Mouse (Mus musculus): ENCODE data around the gene Cic. TPM values are rescaled to one million over a fixed set of nuclear protein-coding genes. Genes with fewer than 3 reads are reported as not detected.

The Cic gene
- total RNA-seq, 2 experiments from 2014 or later, result 107 to 113 TPM

DNA sequence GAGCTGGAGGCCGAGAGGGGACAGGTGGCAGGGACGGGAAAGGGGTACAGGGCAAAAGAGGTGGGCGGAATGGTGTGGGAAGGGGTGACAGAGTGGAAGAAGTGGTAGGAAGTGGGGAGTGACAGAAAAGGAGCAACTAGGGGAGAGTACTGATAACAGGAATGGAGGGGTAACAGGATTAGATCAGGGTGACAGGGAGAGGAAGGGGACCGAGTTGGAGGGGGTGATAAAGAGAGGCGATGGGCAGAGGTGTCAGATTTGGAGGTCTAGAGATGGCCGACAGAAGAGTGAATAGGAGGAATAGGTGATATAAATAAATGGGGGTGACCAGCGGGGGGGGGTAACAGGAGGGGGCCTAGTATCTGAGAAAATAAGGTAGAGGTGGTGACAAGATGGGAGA lies 1.1 kb downstream of the Cic start:
- no peak for DNase-seq (ENCODE audit: low spot score in 2 of 2)

DNA sequence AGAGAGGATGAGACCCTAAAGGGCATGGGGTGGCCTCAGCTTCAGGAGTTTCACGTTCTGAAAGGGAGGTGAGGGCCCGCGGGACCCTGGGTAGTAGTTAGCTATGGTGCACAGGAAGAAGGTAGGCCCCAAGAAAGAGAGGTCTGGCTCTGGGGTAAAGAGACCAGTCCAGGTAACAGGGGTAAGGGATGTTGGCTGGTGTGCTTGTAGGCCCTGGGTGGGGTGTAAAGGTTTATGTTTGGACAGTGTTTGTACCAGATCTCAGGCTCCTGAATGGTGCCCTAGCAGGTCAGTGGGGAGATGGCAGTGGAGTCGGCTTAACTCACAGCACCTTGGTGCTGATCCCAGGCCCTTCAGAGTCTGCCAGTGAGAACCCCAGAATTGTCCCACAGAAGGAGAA lies 1.5 kb downstream of the Cic start:
- DNase-seq (ENCODE audit: low spot score in 2 of 2), result peak in 1 of 2 experiments; percentile 14

DNA sequence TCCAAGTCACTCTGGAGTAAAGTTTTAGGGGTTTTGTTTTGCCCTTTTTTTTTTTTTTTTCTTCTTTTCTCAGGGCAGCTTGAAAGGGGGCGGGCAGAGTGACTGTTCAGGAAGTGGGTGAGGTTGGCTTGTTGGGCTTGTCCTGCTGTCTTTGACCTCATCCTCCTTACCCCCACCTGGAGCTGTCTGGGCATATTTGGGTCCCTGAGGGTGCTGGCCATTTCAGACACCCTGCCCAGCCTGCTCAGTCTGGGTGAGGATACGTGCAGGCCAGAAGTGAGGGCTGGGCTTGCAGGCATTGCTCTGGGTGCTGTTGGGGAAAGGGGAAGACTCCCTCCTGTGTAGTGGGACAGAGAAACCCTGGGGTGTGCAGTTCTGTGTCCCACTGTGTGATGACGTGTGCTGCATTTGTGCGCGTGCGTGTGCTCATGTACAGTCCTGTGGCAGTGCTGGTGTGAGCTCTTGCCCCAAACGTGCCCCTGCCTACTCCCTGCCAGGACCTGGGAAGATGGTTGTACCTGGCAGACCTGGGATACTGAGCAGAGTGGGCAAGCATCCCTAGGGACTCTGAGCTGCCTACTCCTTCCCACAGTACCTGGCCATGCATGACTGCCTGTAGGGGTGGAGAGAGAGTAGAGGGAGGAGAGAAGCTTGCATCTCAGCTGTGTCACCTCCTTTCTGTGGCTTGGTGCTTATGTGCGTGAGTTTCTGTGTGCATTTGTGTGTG lies 2.2 kb downstream of the Cic start:
- DNase-seq (ENCODE audit: low spot score in 2 of 2), result peak; percentile 11 to 16

DNA sequence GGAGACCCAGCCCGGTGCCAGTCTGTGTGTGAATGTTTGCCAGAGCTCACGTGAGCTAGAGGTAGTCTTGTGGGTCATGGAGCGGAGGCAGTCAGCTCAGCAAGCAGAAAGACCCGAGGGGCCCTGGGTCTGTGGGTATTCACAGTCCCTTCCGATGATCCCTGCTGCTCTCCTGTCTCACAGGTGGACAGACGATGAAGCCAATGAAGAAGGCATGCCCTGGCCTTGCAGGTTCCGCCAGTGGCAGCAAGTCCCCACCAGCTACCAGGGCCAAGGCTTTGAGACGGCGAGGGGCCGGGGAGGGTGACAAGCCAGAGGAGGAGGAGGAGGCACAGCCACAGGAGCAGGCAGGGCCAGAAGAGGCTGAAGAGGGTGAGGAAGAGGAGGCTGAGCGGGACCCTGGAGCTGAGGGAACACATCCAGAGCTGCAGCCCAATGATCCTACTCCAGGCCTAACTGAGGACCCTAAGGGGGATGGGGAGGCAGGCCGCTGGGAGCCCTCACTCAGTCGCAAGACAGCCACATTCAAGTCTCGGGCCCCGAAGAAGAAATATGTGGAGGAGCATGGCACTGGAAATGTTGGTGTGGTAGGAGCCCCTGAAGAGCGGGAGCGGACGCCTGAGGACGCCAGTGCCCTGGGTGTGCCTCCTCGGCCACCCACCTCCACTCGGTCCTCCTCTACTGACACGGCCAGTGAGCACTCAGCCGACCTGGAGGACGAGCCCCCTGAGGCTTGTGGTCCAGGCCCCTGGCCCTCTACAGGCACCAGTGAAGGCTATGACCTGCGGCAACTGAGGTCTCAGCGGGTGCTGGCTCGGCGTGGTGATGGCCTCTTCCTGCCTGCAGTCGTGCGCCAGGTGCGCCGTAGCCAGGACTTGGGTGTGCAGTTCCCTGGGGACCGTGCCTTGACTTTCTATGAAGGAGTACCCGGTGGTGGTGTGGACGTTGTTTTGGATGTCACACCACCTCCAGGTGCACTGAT lies 3.4 kb downstream of the Cic start:
- DNase-seq (ENCODE audit: low spot score in 2 of 2), result no peak

DNA sequence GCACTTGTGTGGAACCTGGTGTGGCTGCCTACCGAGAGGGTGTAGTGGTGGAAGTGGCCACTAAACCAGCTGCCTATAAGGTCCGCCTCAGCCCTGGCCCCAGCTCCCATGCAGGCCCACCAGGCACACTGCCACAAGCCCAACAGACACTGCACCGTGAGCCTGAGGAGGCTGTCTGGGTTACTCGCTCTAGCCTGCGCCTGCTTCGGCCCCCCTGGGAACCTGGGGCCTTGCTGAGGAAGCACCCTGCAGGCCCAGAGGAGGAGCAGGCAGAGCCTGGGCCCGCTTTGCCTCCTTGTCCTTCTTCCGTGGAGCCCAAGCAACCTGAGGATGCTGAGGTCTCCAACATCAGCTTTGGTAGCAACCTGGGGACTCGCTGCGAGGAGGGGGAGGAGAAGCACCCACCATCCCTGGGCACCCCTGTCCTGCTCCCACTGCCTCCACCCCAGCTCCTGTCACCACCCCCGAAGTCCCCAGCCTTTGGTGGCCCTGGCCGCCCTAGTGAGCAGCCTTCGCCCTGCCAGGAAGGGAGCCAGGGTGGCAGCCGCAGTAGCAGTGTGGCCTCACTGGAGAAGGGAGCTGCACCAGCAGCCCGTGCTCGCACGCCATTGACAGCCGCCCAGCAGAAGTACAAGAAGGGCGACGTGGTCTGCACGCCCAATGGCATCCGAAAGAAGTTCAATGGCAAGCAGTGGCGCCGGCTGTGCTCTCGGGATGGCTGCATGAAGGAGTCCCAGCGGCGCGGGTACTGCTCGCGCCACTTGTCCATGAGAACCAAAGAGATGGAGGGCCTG lies 4.3 kb downstream of the Cic start:
- DNase-seq (ENCODE audit: low spot score in 2 of 2), result no peak

DNA sequence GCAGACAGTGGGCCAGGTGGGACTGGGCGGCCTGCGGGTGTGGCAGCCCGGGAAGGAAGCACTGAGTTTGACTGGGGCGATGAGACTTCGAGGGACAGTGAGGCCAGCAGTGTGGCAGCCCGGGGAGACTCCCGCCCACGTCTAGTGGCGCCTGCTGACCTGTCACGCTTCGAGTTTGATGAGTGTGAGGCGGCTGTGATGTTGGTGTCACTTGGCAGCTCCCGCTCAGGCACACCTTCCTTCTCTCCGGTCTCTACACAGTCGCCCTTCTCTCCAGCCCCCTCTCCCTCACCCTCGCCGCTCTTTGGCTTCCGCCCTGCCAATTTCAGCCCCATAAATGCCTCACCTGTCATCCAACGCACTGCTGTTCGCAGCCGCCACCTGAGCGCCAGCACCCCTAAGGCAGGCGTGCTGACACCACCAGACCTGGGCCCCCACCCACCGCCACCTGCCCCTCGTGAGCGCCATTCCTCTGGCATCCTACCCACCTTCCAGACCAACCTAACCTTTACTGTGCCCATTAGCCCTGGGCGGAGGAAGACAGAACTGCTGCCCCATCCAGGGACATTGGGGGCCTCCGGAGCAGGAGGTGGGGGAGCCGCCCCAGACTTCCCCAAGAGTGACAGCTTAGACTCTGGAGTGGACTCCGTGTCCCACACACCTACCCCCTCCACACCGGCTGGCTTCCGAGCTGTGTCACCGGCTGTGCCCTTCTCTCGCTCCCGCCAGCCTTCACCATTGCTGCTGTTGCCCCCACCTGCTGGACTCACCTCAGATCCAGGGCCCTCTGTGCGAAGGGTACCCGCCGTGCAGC lies 5.1 kb downstream of the Cic start:
- DNase-seq (ENCODE audit: low spot score in 2 of 2), result peak in 1 of 2 experiments; percentile 16

DNA sequence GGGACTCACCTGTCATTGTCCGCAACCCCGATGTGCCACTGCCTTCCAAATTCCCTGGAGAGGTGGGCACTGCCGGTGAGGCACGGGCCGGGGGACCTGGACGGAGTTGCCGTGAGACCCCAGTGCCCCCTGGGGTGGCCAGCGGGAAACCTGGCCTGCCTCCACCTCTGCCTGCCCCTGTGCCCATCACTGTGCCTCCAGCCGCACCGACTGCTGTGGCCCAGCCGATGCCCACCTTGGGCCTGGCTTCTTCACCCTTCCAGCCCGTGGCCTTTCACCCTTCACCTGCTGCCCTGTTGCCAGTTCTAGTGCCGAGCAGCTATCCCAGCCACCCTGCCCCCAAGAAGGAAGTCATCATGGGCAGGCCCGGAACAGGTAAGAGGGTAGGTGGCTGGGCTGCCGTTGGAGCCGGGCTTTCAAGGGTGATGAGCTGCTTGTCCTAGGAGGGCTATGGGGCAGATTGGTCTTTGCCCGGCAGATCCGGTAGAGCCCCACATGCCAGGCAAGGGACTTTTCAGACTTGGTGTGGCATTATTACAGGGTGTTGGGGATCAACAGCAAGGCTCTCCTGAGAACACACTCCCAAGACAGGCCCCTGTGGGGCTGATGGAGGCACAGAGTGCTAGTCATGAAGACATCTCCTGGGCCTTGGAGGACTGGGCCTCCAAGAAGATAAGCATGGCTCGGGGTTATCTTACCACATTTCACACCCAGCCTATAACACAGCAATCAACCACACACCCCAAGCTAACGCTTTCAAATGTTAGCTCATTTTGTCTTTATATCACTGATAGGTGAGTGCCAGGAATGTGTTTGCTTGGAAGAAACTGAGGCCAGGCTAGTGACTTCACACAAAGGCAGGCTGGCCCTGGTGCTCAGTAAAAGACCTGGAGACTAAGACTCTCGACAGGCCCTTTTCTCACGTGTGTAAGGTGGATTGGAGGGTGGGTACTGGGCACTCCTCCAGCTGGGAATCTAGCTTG lies 6.0 kb downstream of the Cic start:
- DNase-seq (ENCODE audit: low spot score in 2 of 2), result peak in 1 of 2 experiments; percentile 17

DNA sequence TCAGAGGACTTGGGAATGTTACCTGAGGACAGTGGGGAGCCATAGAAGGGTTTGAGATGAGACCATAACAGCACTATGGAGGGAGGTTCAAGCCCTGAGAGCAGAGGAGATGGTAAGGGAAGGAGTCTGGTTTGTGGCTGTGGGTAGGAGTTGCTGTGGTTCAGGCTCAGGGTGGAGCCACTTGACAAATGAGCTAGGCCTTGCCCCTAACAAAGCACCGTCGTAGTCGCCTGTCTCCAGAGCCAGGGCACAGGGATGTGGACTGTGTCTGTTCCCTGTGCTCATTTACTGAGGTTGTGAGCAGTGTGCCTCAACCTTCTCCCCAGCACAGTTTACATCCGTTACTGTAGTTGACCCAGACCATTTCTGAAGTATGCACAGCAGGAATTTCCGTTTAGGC lies 7.1 kb downstream of the Cic start:
- DNase-seq (ENCODE audit: low spot score in 2 of 2), result no peak

DNA sequence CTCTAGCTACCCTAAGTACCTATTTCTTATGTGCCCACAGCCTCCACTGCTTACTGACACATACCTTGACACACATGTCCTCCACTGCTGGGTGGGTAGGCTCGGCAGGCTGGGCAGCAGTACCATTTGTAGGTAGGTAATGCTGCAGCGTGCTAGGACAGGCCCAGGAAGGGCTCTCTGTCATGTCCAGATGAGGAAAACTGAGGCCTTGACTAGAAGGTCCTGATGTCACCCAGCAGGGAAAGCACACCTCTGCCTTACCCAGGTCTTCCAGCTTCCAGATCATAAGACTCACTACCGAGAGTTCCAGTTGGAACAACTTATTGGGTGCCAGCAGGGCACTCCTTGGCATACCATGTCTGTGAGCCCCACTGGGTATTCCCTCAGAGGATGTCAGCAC lies 7.5 kb downstream of the Cic start:
- no peak for DNase-seq (ENCODE audit: low spot score in 2 of 2)

DNA sequence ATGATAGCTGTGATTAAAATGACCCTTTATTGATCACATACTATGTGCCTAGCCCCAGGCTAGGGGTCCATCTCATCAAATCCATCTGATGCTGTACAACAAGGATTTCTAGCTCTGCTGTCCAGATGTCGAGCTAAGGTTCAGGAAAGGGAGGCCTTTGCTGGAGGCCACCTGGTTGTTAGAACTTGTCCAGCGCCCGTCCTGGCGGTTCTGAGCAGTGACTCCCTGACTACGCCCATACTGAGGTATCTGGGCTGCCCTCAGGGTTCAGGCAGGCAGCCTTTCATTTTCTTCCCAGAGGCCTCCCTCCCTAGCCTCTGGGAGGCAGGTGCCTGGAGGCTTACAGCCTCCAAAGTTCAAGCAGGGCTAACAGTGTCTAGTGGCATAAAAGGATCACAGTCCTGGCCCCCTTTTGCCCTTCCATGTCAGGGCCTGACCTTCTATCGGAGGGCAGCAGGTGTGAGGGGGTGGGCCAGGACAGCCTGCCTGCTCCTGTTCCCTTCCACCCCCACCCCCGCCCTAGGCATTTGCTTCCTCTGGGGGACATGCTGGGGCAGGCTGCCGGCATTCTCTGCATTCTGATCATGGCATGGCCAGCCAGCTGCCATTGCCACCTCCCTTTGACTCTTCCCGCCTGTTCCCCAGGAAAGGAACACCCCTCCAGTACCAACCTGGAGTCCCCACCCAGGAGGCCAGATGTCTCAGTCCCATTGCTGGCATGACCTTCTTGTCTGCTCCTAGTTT lies 8.2 kb downstream of the Cic start:
- DNase-seq (ENCODE audit: low spot score in 2 of 2), result no peak

DNA sequence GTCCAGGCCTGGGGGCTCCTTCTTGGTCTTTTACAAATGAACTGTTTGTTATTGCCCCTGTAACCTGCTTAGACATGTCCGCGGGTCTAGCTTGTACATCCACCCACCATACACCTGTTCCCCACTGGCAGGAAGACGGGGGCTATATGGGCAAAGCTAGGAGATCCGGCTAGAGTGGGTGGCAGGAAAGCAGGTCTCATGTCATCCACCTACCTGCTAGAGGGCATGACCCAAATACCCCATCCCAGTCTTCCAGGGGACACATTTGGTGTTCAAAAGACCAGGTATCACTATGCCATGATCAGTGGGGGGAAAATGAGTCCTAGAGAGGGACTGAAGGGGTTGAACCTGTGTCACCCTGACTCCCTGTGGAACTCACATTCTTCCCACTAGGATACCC lies 9.9 kb downstream of the Cic start:
- no peak for DNase-seq (ENCODE audit: low spot score in 2 of 2)

DNA sequence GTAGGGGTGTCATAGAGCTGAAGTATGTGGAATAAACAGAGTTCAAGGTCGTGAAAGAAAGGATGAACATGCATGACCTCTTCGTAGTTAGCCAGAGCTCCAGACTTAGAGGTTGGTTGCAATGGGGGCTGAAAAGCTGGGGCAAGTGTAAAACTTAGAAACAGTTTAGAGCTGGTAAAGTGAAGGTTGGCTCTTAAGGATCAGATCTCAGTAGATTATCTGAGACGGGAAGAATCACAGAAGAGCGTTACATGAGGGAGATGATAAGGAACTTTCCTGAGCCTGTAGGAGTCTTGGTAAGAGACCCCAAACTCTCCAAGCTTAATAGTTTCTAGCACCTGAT lies 10.5 kb downstream of the Cic start:
- no peak for DNase-seq (ENCODE audit: low spot score in 2 of 2)

DNA sequence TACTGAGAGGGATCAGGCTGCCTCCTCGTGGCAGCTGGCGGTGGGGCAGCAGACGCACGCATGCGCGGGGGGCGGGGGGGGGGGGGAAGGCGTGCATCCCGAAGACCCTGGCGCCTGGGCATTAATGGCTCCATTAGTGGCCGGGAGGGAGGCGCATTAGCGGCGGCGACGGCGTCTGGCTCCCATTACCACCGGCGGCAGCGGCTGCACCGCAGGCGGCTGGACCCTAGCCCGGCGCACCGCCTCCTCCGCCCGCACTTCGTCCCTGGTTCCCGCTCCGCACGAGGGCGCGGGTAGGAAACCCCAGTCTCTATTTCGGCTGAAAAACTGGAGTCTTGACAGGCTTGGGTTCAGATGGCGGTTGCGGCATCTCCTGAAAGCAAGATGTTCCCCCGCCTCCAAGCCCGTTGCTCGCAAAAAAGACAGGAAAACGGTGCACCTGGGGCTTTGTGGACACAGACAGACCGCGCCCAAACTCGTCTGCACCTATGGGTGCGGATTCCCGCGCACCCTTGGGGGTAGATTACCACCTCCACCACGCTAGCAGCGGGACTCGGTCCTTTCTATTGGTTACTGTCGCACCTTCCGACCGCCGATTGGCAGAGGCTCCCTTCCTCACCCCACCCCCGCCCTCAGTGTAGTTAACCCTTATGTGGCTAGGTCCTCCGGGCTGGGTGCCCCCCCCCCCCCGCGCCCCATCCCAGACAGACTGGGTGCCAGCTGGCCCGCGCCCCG lies 11.0 kb downstream of the Cic start:
- DNase-seq (ENCODE audit: low spot score in 2 of 2), result peak in 1 of 2 experiments; percentile 77

DNA sequence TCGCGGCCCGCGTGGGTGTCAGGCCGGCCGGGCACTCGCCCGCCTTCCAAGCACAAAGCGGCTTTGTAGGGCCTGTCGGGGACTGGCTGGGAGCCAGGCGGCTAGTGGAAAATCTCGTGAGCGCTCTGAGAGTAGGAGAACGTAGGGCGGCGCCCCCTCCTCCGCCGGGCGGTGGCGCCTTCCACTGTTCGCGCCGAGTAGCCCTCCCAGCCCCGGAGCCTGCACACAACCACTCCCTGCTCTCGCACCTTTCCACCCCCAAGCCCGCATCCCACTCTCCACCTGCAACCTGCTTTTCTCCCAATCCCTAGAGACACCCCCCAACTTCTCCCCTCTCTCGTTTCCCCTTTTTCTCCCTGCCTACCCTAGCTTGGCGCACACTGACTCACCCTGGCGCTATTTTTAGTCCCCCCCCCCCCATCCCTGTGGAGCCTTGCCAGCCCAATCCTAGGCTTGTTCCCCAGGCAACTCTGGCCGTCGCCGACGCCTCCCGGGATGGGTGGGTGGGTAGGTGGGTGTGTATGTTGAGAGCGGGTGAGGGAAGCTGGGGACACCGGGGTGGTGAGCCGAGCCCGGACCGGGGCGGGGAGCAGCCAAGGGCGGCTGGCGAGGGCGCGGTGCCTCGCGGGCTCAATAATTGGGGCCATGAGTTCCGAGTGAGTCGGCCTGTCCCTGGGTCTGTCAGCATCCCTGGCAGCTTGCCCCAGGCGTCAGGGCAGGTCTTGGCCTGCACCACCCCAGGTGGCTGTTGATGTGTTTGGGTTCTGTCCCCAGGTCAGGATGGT lies 11.8 kb downstream of the Cic start:
- peak; percentile 86 to 92 for DNase-seq (ENCODE audit: low spot score in 2 of 2)

DNA sequence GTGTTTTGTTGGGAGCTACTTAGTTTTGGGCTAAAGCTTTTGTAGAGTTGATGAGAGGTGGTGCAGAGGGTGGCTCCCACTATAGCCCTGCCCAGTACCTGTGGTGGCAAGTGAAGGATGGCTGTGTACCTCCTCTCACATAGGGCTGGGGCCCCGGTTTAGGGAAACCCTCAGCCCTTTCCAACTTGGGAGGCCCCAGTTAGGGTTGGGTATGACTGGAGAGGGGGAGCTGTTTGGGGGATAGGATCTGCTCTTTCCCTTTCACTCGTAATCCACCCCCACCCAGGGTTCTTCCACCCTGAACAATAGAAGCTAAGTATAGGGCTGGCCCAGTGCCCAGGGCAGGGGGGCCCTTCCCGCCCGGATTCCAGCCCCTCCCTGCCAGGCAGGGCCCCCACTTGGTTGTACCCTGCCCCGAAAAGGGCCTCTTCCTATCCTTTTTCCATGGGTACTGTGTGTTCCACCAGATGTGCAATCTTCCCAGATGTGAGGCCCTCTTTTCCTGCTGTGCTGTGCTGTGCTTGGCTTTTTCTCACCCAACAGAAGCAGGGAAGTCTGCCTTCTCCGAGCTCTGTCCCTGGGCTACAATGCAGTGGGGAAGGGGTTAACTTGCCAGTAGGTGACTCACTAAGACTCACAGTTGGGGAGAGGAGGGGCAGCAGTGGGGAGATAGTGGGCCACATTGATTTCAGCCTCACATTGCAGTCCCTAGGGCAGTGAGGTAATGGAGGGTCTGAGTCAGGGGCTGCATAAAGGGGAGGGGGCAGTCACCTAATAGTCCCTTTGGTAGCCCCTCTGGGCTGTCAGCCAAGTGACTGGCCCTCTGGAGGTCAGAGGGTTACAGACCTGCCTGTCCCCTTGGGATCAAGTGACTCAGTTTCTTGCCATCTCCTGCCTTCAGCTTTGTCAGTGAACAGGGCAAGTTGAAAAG lies 12.6 kb downstream of the Cic start:
- peak in 1 of 2 experiments; percentile 64 for DNase-seq (ENCODE audit: low spot score in 2 of 2)

DNA sequence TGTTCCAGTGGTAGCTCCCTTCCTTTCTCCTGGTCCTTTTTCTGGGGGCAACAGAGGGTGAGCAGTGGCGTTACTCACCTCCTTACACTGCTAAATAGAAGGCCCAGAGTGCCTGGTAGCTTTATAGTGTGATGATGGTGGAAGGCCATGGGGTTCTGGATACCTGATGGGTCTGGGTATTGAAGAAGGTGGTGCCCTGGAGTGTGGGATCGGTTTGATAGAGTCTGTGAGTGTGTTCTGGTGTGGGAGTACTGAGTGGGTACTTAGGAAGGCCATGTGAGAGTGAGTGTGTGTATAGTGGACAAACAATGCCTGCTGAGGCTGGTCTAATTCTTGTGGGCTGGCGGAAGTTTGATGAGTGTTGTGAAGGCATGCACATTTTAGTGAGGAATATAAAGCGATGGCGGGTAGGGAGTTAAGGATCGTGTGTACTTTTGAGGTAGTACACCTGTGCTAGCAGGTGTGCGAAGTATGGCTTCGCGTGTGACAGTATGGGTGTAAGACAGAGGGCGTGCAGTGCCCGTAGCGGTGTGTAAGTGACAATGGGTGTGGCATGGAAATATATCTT lies 13.7 kb downstream of the Cic start:
- DNase-seq (ENCODE audit: low spot score in 2 of 2), result no peak
